Mouse (Mus musculus) liver, postnatal 0 days (tissue): ENCODE results near the gene Atp6v1c2.

Experiments
- CTCF ChIP-seq: sonication (generic); IDR thresholded peaks from 2 replicates; pipeline ENCODE4 v1.5.1; 2016; ENCODE audit warnings: antibody characterized with exemption, low read depth
- EP300 ChIP-seq: IDR thresholded peaks from 2 replicates; pipeline ENCODE4 v1.6.1; 2016; ENCODE audit warnings: antibody characterized with exemption, low read depth, mild to moderate bottlenecking

DNA sequence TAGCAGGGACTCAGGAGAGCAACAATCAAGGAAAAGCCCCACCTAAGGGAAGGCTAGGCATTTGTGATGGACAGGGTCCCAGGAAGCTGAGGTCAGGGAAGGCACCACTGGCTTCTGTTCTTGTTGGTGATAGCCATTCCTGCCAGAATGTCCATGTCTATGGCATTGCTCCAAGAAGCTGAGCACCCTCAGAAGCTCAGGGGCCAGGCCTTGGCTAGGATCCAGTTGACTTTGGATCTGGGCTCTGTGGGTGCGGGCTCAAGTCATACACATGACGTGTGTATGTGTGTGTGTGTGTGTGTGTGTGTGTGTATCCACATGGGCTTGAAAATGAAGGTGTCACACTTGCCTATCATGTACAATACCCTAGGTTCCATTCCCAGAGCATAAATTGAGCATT, 39.2 kb downstream of the Atp6v1c2 start:
- TF ChIP-seq CTCF (no peak), EP300 (no peak)
